Mouse (Mus musculus) hematopoietic stem cell, adult 5-6 weeks (primary cell): ENCODE data around the gene Gm10642. TPM values are rescaled to one million over a fixed set of nuclear protein-coding genes. Genes with fewer than 3 reads are reported as not detected.
A peak's percentile ranks its signal among the peaks of the same experiment; 100 is the strongest.

Experiments used
- ATAC-seq, 2 experiments: fragments of 125-278 bp in 1 of 2; replicated peaks in 1 of 2; 2 replicates each; pipeline ENCODE4 v1.8.0; 2016 to 2017; ENCODE audit warnings: inconsistent platforms in 2 of 2, mild to moderate bottlenecking in 2 of 2, moderate number of reproducible peaks in 2 of 2, low read depth in 1 of 2, moderate TSS enrichment in 1 of 2; ENCODE audit not compliant: low FRiP score in 2 of 2, poor library complexity in 2 of 2, severe bottlenecking in 2 of 2, insufficient read depth in 1 of 2, low TSS enrichment in 1 of 2
- total RNA-seq: library from RNA; stranded (forward); fragments of 172-1452, 232-1000 nt; gene quantifications from 2 replicates; pipeline ENCODE4 v1.2.3, GENCODE M21; 2017

Gene Gm10642
- total RNA-seq, 1 experiment from 2014 or later: not detected

- no peak for ATAC-seq
These were observed 13.1 kb downstream of the Gm10642 start for GRCm38 (mm10) chr9:70669197-70669596.

- ATAC-seq: no peak
These were observed 14.3 kb downstream of the Gm10642 start for GRCm38 (mm10) chr9:70670381-70670780.

GRCm38 (mm10) chr9:70671278-70671677, 15.2 kb downstream of the Gm10642 start:
- peak; percentile 60 to 76 for ATAC-seq

- ATAC-seq: peak; percentile 51 to 63; a peak in 3 of 4 replicates
These were observed 15.9 kb downstream of the Gm10642 start for GRCm38 (mm10) chr9:70671772-70672579.

GRCm38 (mm10) chr9:70673656-70674055, 17.6 kb downstream of the Gm10642 start:
- ATAC-seq: no peak

- ATAC-seq: no peak
These were observed 19.1 kb downstream of the Gm10642 start for GRCm38 (mm10) chr9:70675117-70675516.

DNA sequence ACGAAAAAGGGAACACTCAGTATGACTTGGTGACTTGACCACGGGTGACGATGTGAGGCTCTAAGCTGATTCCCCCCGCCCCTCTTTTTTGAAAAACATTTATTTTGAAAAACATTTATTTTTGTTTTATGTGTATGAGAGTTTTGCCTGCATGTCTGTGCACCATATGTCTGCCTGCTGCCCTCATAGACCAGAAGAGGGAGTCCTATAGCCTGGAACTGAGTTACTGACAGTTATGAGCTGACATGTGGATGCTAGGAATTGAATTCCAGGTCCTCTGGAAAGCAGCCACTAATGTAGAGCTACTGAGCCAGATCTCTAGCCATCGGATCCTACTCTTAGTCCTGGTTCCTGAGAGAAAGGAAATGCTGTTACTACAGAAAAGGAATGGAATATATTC, 19.9 kb downstream of the Gm10642 start:
- ATAC-seq: no peak

- ATAC-seq: peak; percentile 98
These were observed 22.7 kb downstream of the Gm10642 start, which contains the start of gene Adam10 for GRCm38 (mm10) chr9:70678682-70679131. TSS of gene Adam10 (plus strand) at chr9:70678997.

DNA sequence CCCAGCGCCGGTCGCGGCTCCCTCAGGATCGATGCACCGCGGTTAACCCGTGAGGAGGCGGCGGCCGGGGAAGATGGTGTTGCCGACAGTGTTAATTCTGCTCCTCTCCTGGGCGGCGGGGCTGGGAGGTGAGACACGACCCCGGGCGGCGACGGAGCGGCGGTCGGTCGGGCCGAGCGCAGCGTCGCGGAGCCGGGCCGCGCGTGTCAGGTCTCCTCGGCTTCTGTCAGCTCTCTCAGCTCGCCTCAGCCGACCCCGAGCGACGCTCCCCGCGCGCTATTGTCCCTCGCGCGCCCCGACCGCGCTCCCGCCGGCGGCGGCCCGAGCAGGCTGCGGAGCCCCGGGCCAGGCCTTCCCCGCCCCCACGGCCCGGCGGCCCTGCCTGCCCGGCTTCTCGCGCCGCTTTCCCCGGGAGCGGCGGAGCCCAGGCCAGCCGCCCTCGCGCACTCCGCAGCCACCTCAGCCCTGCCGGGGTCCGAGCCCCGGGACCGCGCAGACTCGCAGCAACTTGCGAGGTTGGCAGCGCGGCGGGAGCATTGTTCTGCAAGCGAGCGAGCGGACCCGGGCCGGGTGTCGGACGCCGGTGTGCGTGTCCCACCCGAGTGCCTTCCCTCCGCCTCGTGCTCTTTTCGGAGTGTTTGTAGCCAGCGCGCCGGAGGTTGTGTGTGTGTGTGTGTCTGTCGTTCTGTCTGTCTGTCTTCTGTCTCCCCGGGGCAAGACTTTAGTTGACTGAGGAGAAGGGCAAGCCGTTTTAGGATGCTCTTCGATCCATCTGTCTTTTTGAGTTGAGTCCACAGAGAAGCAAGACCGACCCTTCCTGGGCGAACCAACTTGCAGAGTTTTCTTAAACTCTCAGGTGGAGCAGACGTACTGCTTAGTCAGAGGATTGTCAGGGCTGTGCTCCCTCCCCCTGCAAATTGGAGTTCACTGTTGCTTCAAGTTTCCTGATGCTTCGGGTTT, 23.4 kb downstream of the Gm10642 start:
- no peak for ATAC-seq

GRCm38 (mm10) chr9:70682202-70682601, 26.2 kb downstream of the Gm10642 start:
- ATAC-seq: no peak

DNA sequence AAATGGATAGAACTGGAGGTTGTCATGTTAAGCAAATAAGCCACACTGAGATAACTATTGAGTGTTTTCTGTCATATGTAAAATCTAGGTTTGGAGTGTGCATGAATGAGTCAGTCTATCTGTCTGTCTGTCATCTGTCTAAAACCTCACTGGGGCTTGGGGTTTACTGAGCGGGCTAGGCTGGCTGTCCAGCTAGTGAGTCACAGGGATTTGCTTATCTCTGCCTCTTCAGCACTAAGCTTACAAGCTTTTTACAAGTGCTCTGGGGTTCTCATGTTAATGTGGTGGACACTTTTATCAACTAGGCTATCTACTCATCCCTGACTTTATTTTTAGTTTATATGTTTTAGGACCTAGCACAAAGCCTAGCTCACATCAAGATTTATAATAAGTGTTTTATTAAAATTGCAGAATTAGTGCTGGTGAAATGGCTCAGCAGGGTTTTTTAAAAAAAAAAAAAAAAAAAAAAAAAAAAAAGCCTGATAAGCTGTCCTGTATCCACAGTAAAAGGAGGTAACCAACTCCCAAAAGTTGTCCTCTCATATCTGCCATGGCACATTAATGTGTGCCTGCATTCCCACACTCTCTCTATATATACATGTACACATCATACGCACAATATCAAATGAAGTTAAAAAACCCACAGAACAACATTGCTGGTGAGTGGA, 32.4 kb downstream of the Gm10642 start:
- no peak for ATAC-seq

GRCm38 (mm10) chr9:70689926-70690325, 33.9 kb downstream of the Gm10642 start:
- ATAC-seq: no peak

GRCm38 (mm10) chr9:70690579-70690978, 34.5 kb downstream of the Gm10642 start:
- ATAC-seq: no peak

DNA sequence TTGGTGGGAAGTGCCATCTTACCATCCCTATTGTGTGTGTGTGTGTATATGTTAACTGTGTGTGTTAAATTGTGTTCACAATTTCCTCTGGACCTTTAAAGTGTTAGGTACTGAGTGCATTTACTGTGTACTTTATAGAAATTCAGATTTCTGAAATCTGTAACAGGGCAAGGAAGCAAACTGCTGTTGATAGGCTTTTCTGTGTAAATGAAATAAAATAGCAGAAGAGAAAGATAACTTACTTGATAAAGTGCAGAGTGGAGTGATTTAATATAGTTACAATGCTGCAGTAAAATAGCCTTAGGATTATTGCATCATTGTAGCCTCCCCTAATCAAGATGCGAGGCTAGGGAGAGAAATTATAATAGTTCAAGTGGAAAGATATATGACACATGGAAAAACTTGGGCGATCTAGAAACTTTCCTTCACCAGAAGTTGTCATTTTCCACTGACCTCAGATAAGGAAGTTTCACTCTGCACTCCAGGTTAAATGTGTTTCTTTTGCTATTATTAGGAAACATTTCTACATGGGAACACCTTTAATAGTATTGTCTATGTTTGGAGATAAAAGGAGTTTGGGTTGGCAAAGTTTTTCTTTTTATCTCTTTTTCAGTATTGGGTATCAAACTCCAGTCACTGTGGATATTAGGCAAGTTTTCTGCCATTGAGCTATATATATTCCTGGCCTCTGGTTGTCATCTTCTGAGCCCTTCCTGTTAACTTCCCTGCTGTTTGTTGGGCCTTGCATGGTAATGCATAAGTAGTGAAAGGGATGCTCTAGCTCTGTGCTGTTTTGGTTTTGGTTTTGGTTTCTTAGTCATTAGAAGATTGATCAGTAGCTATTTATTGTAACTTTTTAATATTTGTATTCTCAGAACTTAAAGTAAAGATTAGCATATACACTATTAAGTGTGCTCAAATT, 36.0 kb downstream of the Gm10642 start:
- ATAC-seq: peak; percentile 32 to 33; a peak in 2 of 4 replicates

DNA sequence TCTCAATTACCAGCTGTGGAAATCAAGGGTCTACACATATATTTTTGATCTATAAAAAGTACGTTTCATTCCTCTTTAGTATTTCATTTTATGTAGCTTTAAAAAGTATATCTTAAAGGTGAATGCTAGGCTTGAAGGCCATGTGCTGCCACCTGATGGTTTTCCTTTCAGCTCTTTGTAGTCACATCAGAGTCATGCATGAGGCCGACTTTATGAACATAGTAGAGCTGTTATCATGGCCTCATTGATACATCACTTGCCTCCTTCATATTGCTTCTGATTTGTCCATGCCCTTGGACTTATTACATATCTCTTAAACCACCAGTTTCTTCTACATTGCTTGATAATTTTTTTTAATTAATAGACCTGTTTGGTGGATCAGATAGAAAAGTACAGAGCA, 39.7 kb downstream of the Gm10642 start:
- no peak for ATAC-seq

- no peak for ATAC-seq
These were observed 42.0 kb downstream of the Gm10642 start for GRCm38 (mm10) chr9:70698090-70698489.
